Mouse (Mus musculus) hindbrain, embryonic 13.5 days (tissue): ENCODE results near the gene Ankrd44. TPM values are rescaled to one million over a fixed set of nuclear protein-coding genes. Genes with fewer than 3 reads are reported as not detected.
"Not testable (repeated sequence)": the region's sequence is repeated elsewhere in the genome, so short reads cannot be mapped to it uniquely, and the experiment has no call there.

Source experiments
- ATAC-seq: fragments of 200-750 bp; cut with Nextera tagmentation; 2 replicates; pipeline ENCODE4 v1.8.0; 2017; ENCODE audit warnings: moderate TSS enrichment; ENCODE audit not compliant: low FRiP score
- H3K27ac ChIP-seq: fragments of 300-500 bp; sonication (generic); 2 replicates; pipeline ENCODE4 v1.5.1; 2015; ENCODE audit warnings: inconsistent platforms, mild to moderate bottlenecking, moderate library complexity
- H3K27me3 ChIP-seq: fragments of 300-500 bp; sonication (generic); 2 replicates; pipeline ENCODE4 v1.6.1; 2015; ENCODE audit warnings: mild to moderate bottlenecking, inconsistent platforms
- H3K36me3 ChIP-seq: fragments of 300-500 bp; sonication (generic); 2 replicates; pipeline ENCODE4 v1.6.1; 2015; ENCODE audit warnings: mild to moderate bottlenecking, inconsistent platforms
- H3K4me1 ChIP-seq: fragments of 300-500 bp; sonication (generic); replicated peaks from 2 replicates; pipeline ENCODE4 v1.6.1; 2015; ENCODE audit warnings: inconsistent platforms
- H3K4me2 ChIP-seq: fragments of 300-500 bp; sonication (generic); 2 replicates; pipeline ENCODE4 v1.6.1; 2015; ENCODE audit warnings: inconsistent platforms, mild to moderate bottlenecking, moderate library complexity
- H3K4me3 ChIP-seq: fragments of 300-500 bp; sonication (generic); 2 replicates; pipeline ENCODE4 v1.5.1; 2015; ENCODE audit warnings: mild to moderate bottlenecking, inconsistent platforms
- H3K9ac ChIP-seq: fragments of 300-500 bp; sonication (generic); 2 replicates; pipeline ENCODE4 v1.6.1; 2015; ENCODE audit warnings: mild to moderate bottlenecking, inconsistent platforms
- H3K9me3 ChIP-seq: fragments of 300-500 bp; sonication (generic); 2 replicates; pipeline ENCODE4 v1.6.1; 2016; ENCODE audit warnings: inconsistent platforms
- WGBS: fragments of 180-500 bp; shearing (Covaris S2); methylation state at CpG from one replicate; pipeline ENCODE4 v1.1.7; 2015; 5-methylcytosine and 5-hydroxymethylcytosine counted together
- polyA plus RNA-seq: library from polyadenylated mRNA; unstranded; fragments of >200 nt; fragmentation: Nextera tagmentation; extraction: Ambion mirVana; gene quantifications from 2 replicates; pipeline ENCODE4 v1.2.1, GENCODE M21; 2015

Ankrd44 gene
- 20.9 and 21.1 TPM in 2 replicates for polyA plus RNA-seq

DNA sequence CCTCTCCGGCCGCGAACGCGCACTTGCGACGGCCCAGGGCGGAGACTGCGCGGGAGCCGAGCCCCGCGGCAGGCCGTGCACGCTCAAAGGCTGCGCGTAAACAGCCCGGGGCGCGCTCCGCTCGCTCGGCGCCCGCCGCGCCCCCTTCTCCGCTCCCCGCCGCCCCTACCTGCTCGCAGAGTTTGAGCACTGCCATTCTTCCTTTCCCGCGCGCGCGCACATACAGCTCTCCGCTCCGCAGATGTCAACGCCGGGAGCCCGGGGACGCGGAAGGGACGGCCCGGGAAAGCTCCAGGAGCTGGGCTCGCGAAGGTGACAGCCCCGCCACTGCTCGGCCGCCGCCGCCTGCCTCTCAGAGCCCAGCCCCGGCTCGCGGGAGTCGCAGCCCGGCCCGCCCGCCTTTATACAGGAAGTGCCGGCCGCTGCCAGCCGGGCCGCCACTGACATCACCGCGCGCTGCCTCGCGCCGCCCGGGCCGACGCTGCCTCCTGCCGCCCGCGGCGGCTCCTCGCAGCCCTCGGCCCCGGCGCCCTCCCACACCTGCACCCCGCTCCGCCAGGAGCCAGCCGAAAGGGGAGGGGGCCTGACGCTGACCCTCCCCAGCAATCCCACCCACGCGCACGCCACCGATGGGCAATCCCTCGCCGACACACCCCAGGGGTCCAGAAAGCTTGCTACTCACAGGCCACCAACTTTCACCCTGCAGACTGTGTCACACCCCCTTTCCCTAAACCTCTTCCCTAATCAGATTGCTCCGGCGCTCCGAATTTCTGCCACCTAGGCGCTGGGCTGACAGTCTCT, at the start of gene Ankrd44:
Gene Ankrd44 (minus strand): TSS at position 417 of the 801 bp plus-strand sequence.
- Histone ChIP-seq H3K4me3 (peak within 1 kb of the TSS; percentile 77), H3K4me1 (peaks cover 28% of the 10 kb centered on the region), H3K36me3 (no peaks in the 10 kb centered on the region), H3K27me3 (no peaks in the 10 kb centered on the region), H3K4me2 (peak within 1 kb of the TSS; percentile 72), H3K27ac (peak within 1 kb of the TSS; percentile 92), H3K9me3 (no peaks in the 10 kb centered on the region), H3K9ac (peak within 1 kb of the TSS; percentile 91)
- peak; percentile 96 for ATAC-seq
- under 1% methylated on average over 75 of the region's 94 CpGs for WGBS

DNA sequence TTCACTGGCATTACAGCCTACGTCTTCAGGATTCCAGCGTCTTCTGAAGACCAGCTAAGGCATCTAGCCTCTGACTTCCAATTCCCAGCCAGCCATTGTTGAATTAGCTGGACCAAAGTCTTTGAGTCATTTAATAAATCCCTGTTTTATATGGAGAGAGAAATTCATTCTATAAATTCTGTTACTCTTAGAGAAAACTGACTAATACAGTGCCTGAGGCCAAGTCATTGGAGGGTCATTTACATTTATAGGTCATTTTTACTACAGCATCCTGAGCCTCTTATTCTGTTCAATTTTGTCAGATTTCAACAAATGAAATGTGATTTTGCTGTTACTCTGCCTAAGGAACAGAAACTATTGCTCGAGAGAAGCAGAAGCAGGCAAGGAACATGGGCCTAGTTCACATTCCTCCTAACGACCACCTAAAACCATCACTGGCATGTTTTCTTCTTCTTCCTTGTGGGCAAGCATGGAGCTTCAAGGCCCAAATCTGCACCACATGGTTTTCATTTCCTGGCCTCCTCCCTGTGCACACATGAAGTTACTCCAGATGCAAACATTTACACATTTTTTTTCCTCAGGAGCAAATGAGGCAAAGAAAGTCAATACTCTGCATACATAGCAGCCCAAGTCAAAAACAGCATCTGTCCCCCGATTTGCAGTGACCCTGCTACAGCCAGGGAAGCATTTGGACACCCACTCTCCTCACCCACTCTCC, 45.7 kb upstream of the Ankrd44 start:
- Histone ChIP-seq H3K27ac (no peak overlapping the region), H3K4me3 (no peak overlapping the region), H3K9me3 (0 out of 2 replicates have a peak, but pooled peaks cover 5% of the 10 kb centered on the region), H3K27me3 (no peaks in the 10 kb centered on the region), H3K4me2 (no peak overlapping the region), H3K9ac (no peak overlapping the region), H3K36me3 (no peaks in the 10 kb centered on the region), H3K4me1 (no peaks in the 10 kb centered on the region)
- 94% methylated on average over 5 of the region's 5 CpGs for WGBS
- no peak for ATAC-seq

- H3K4me1 ChIP-seq = no peaks in the 10 kb centered on the region
- H3K9me3 ChIP-seq = 0 out of 2 replicates have a peak, but pooled peaks cover 5% of the 10 kb centered on the region
- no peak overlapping the region for H3K27ac ChIP-seq
- no peaks in the 10 kb centered on the region for H3K27me3 ChIP-seq
- no peak overlapping the region for H3K9ac ChIP-seq
- ATAC-seq = no peak
- 92% methylated on average over 3 of the region's 3 CpGs for WGBS
- H3K4me2 ChIP-seq = no peak overlapping the region
- no peak overlapping the region for H3K4me3 ChIP-seq
- no peaks in the 10 kb centered on the region for H3K36me3 ChIP-seq
Measured at GRCm38 (mm10) chr1:54966858-54967257, 40.7 kb upstream of the Ankrd44 start.

DNA sequence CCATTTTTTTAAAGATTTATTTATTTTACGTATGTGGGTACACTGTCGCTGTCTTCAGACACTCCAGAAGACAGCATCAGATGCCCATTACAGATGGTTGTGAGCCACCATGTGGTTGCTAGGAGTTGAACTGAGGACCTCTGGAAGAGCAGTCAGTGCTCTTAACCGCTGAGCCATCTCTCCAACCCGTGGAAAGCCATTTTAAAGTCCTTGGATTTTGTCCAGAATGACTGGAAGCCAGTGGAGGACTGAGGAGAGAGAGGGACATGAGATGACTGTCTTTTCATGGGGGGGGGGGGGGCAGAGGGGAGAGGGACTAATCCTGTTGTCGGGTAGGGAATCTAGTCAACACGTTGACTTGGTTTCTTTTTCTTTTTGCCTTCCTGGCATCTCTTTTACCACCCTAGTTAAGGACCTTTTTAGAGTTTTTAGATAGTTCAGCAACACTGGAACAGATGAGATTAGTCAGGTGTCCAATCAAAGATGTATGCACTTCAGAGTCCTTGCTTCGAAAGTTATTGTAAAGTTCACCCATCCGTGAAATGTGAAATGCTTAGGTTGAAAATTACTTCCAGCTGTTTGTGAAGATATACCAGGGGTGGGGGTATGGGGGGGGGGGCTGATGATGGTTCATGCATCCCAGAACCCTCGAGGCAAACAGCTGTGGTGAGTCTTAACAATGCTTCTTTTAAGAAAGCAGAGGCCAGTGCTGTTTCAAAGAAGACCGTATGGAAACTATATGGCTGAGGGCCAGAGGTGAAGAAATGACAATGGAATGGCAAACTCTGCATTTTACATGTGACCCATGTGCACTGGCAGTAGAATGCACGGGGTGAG, 39.2 kb upstream of the Ankrd44 start:
- ATAC-seq = no peak
- no peak overlapping the region for H3K9ac ChIP-seq
- whole genome bisulfite sequencing = 71% methylated on average over 11 of the region's 11 CpGs

DNA sequence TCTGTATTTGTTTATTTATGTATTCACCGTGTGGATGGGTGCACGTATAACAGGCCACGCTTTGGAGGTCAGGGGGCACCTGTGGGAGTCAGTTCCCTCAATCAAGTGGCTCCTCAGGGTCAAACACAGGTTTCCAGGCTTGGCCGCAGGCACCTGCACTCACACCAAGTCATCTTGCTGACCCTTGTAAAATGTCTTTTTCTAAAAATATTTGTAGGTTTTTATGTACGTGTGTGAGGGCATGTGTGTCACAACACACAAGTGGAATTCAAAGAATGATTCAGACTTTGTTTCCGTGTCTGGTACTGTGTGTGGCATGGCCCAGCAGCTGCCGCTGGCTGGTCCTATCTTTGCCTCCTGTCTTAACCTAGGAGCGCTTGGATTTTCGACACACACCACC, 35.5 kb upstream of the Ankrd44 start:
- H3K4me2 ChIP-seq = no peak overlapping the region
- no peak for ATAC-seq
- no peak overlapping the region for H3K9ac ChIP-seq
- H3K27me3 ChIP-seq = no peaks in the 10 kb centered on the region
- WGBS = 89% methylated on average over 9 of the region's 9 CpGs
- H3K9me3 ChIP-seq = no peaks in the 10 kb centered on the region
- H3K36me3 ChIP-seq = no peaks in the 10 kb centered on the region
- H3K4me1 ChIP-seq = no peaks in the 10 kb centered on the region
- H3K4me3 ChIP-seq = no peak overlapping the region
- no peak overlapping the region for H3K27ac ChIP-seq

More for the DNA sequence above, 39.2 kb upstream of the Ankrd44 start:
- Histone ChIP-seq H3K9me3 (0 out of 2 replicates have a peak, but pooled peaks cover 5% of the 10 kb centered on the region), H3K27ac (no peak overlapping the region), H3K4me2 (no peak overlapping the region), H3K36me3 (no peaks in the 10 kb centered on the region), H3K27me3 (no peaks in the 10 kb centered on the region), H3K4me3 (no peak overlapping the region), H3K4me1 (no peaks in the 10 kb centered on the region)

GRCm38 (mm10) chr1:54960613-54961165, 34.5 kb upstream of the Ankrd44 start:
- Histone ChIP-seq H3K4me1 (no peaks in the 10 kb centered on the region), H3K9me3 (no peaks in the 10 kb centered on the region), H3K4me3 (no peak overlapping the region), H3K9ac (no peak overlapping the region), H3K27me3 (no peaks in the 10 kb centered on the region), H3K36me3 (no peaks in the 10 kb centered on the region), H3K4me2 (no peak overlapping the region), H3K27ac (no peak overlapping the region)
- 76% methylated on average over 9 of the region's 9 CpGs for WGBS
- no peak for ATAC-seq

DNA sequence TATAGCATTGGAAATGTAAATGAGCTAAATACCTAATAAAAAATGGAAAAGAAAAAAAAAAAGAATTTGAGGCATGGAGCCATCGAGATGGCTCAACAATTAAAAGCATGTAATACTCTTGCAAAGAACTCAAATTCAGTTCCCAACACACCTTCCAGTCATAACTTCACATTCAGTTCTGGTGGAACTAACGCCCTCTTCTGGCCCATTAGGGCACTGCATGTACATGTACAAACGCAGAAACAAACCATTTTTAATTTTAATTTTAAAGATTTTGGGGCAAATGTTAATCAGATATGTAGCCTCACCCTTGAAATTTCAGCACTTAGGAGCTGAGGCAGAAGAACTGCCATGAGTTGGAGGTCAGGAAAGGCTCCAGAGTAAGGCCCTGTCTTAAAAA, 32.3 kb upstream of the Ankrd44 start:
- Histone ChIP-seq H3K9me3 (no peaks in the 10 kb centered on the region), H3K4me1 (no peaks in the 10 kb centered on the region), H3K4me2 (no peak overlapping the region), H3K36me3 (no peaks in the 10 kb centered on the region), H3K27me3 (no peaks in the 10 kb centered on the region), H3K4me3 (no peak overlapping the region), H3K9ac (no peak overlapping the region), H3K27ac (no peak overlapping the region)
- 75% methylated on average over 3 of the region's 3 CpGs for WGBS
- ATAC-seq = no peak

- H3K9me3 ChIP-seq, H3K27me3 ChIP-seq, ATAC-seq, H3K27ac ChIP-seq, H3K4me1 ChIP-seq, H3K9ac ChIP-seq, H3K36me3 ChIP-seq, H3K4me2 ChIP-seq, H3K4me3 ChIP-seq: not testable (repeated sequence)
- WGBS = 93% methylated on average over 14 of the region's 14 CpGs
Measured at GRCm38 (mm10) chr1:54956995-54957394, 30.8 kb upstream of the Ankrd44 start.

GRCm38 (mm10) chr1:54954856-54955255, 28.7 kb upstream of the Ankrd44 start:
- Histone ChIP-seq H3K27me3 (no peaks in the 10 kb centered on the region), H3K4me2 (no peak overlapping the region), H3K4me1 (no peaks in the 10 kb centered on the region; the same call in 1 of the 2 replicates), H3K9me3 (no peaks in the 10 kb centered on the region), H3K4me3 (no peak overlapping the region), H3K36me3 (no peaks in the 10 kb centered on the region), H3K9ac (no peak overlapping the region), H3K27ac (no peak overlapping the region)
- no peak for ATAC-seq
- 83% methylated on average over 4 of the region's 4 CpGs for WGBS

GRCm38 (mm10) chr1:54944648-54945047, 18.5 kb upstream of the Ankrd44 start:
- no peak overlapping the region for H3K9ac ChIP-seq
- H3K27ac ChIP-seq = no peak overlapping the region
- no peaks in the 10 kb centered on the region for H3K9me3 ChIP-seq
- H3K36me3 ChIP-seq = no peaks in the 10 kb centered on the region
- no peak for ATAC-seq
- whole genome bisulfite sequencing = 81% methylated on average over 3 of the region's 3 CpGs
- no peak overlapping the region for H3K4me3 ChIP-seq
- no peaks in the 10 kb centered on the region for H3K4me1 ChIP-seq
- no peak overlapping the region for H3K4me2 ChIP-seq
- no peaks in the 10 kb centered on the region for H3K27me3 ChIP-seq

- Histone ChIP-seq H3K27ac (no peak overlapping the region), H3K9me3 (no peaks in the 10 kb centered on the region), H3K27me3 (no peaks in the 10 kb centered on the region), H3K4me3 (no peak overlapping the region), H3K36me3 (no peaks in the 10 kb centered on the region), H3K9ac (no peak overlapping the region), H3K4me1 (no peaks in the 10 kb centered on the region), H3K4me2 (no peak overlapping the region)
- ATAC-seq = no peak
- 80% methylated on average over 3 of the region's 3 CpGs for WGBS
Measured at GRCm38 (mm10) chr1:54935466-54935865, 9.3 kb upstream of the Ankrd44 start.

- no peak overlapping the region for H3K4me3 ChIP-seq
- H3K36me3 ChIP-seq = no peaks in the 10 kb centered on the region
- no peaks in the 10 kb centered on the region for H3K4me1 ChIP-seq
- WGBS = 78% methylated on average over 2 of the region's 2 CpGs
- H3K9ac ChIP-seq = no peak overlapping the region
- no peaks in the 10 kb centered on the region for H3K9me3 ChIP-seq
- ATAC-seq = no peak
- no peaks in the 10 kb centered on the region for H3K27me3 ChIP-seq
- H3K4me2 ChIP-seq = no peak overlapping the region
- H3K27ac ChIP-seq = no peak overlapping the region
Measured at GRCm38 (mm10) chr1:54934911-54935310, 8.7 kb upstream of the Ankrd44 start.
